Mouse (Mus musculus) leukemia stem cell, adult 10-12 weeks (primary cell): ENCODE results near the gene Sla2. TPM values are rescaled to one million over a fixed set of nuclear protein-coding genes. Genes with fewer than 3 reads are reported as not detected.

Source experiments
- polyA plus RNA-seq: library from polyadenylated mRNA; stranded (reverse); fragments of >175 nt; gene quantifications from 2 replicates; pipeline ENCODE4 v1.2.3, GENCODE M21; 2012; ENCODE audit warnings: low replicate concordance

Gene Sla2
- 1.3 and 2.1 TPM in 2 replicates for polyA plus RNA-seq

DNA sequence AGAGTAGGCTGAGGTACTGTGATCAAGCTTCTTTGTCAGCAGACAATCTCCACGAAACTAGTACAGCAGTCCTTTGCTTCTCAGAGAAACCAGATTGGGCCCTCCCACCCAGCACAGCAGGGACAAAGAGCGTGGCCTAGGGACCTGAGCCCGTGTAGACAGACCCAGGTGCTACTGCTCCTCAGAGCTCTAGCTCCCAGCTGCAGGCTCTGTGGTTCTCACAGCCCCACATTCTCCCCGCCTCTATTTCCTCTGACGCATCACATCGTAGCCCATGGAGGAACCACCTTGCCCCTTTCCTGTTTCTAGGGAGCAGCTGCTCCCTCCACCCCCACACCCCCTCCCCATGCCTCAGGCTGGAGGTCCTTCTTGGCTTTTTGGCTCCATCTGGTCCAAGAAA lies at the start of gene Sla2:
Gene Sla2 (minus strand): TSS at position 176 of the 400 bp plus-strand sequence.

DNA sequence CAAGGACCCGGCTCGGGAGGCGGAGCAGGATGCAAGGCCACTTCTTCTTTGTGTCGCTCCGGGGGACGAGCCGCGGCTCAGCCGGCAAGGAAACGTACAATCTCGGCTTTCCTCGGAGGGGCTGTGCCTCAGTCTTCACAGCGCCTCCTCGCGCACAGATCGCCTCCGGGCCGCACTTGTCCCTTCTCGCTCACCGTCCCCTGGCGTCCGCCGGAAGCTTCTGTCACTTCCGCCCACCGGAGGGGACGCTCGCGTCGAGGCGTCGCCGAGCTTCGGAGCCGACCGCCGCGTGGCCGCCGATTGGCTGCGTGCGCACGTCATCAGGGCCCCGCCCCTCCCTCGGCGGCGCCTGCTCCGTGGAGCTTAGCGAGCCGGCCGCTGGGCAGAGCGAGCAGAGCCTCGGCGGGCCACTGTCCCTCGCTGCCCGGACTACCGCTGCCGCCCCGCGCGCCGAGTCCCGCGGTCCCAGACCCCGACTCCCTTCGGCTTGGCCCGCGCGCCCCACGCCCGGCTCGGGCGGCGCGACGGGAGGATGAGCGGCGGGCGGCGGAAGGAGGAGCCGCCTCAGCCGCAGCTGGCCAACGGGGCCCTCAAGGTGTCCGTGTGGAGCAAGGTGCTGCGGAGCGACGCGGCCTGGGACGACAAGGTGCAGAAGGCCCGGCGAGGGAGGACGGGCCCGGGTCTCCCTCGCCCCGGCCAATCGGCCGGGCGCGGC lies 24.1 kb downstream of the Sla2 start, which contains the start of gene Rab5if:
Gene Rab5if (plus strand): TSS at position 357 of the 715 bp plus-strand sequence.

DNA sequence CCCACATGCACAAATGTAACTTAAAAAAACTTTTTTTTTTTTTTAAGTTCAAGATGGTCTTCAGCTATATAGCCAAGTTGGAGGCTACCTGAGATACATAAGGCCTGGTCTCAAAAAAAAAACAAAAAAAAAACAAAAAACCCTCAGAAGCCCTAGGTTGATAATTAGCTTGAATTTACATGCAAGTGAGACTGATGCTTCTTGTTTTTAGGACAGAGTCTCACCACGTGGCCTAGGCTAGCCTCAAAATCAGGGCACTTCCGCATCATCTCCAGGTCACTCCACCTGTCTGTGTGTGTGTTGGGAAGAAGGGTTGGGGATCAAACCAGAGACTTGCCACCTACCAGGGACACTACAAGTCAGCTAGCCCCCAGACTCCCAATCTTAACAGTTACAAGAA lies 29.2 kb downstream of the Sla2 start, which contains the start of gene 4930518I15Rik:
Gene 4930518I15Rik (minus strand): TSS at position 112 of the 400 bp plus-strand sequence.

DNA sequence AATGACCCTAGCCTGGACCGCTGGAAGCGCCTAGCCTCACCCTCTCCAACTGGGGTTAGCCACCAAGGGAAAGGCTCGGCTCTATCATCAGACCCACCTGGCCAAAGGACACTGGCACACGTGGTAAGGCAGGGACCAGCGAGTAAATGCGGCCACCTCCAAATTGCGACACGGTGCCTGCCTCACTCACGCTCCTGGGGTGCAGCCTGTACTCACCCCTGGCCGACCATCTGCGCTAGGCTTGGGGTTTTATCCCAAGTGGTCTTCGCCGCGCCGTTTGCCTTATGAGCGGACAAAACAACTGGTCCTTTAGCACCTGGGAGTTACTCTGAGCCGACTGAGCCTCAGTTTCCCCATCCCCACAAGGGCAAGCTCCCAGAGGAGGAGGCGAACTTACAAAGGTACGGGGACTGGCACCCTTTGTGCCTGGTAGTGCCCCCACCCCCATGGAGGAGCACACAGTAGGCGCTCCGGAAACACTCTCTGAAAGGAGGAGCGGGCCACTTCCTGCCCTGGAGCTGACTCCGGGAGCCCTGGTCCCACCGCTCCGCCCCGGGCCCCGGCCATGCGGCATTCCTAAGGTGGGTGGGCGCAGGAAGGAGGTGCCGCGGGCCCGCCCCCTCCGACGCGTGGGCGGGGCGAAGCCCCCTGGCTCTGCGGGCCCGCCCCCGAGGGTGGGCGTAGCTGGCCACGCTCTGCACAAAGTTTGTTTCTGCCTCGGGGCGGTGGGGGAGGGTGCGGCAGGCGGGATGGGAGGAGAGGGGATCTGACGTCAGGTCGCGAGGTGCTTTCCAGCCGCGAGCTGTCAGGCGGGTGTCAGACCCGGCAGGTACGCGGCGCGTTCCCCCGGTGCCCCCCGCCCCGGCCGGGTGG lies 47.4 kb downstream of the Sla2 start, which contains the start of gene Tgif2:
Gene Tgif2 (plus strand): TSS at position 689 of the 873 bp plus-strand sequence.

Other genes with a start within 250 kb of the Sla2 start
- 3.3 and 6.0 TPM in 2 replicates for gene Myl9, start 111.8 kb downstream of the Sla2 start, polyA plus RNA-seq
- gene Tgif2, start 47.2 kb downstream of the Sla2 start, polyA plus RNA-seq: 41.9 and 55.4 TPM in 2 replicates
- 0.53 and 1.4 TPM in 2 replicates for gene 4930518I15Rik, start 29.2 kb downstream of the Sla2 start, polyA plus RNA-seq
- gene Rab5if, start 24.1 kb downstream of the Sla2 start, polyA plus RNA-seq: 72.8 and 128 TPM in 2 replicates
- gene Ndrg3, start 104.9 kb upstream of the Sla2 start, polyA plus RNA-seq: 1.2 and 6.5 TPM in 2 replicates
- gene Dsn1, start 120.0 kb upstream of the Sla2 start, polyA plus RNA-seq: 1.7 and 2.2 TPM in 2 replicates
- 18.3 and 30.3 TPM in 2 replicates for gene Soga1, start 192.1 kb upstream of the Sla2 start, polyA plus RNA-seq
- not detected in 2 replicates for gene Tldc2, start 199.9 kb upstream of the Sla2 start, polyA plus RNA-seq
- 15.0 and 94.0 TPM in 2 replicates for gene Samhd1, start 248.1 kb upstream of the Sla2 start, polyA plus RNA-seq